Mouse (Mus musculus) embryo, embryonic 10.5 days (tissue): Measurements from ENCODE around the gene Inafm2.

Experiments used
- DNase-seq: peaks from one replicate; pipeline ENCODE4 v3.0.0-alpha.2; 2015; ENCODE audit warnings: low spot score

The Inafm2 gene

DNA sequence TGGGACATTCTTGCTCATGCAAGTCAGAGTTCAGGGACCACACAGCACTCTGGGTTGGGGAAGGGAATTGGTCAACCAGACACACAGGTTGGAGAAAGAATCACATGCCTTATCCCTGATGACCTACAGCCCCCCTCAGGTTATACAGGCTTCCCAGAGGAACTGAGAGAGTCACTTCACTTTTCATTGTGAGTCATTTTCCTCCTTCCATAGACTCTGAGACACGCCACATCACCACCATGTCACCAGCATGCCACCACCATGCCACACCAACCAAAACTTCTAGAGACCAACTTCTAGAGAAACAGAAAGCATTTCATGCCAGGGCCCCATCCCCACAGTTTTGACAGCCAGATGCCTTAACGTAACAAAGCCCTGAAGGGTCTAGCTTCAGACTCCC, 18.7 kb upstream of the Inafm2 start:
- no peak for DNase-seq

DNA sequence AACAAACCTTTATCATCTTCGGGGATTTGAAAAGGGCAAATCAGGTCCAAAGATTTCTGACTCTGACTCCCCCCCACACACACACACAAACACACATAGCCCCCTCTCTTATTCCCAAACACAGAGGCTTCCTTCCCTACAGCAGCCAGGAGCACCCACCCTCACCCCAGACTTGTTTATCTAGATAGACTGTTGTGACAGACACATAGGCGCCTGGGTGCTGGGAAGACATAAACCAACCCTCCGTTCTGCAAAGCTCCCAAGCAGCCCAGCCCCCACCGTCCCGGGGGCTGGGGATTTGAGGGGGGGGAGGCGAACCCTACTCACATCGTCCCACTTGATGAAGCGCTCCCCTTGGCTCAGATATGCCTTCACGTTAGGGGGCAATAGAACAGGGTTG, 17.6 kb upstream of the Inafm2 start:
- no peak for DNase-seq

DNA sequence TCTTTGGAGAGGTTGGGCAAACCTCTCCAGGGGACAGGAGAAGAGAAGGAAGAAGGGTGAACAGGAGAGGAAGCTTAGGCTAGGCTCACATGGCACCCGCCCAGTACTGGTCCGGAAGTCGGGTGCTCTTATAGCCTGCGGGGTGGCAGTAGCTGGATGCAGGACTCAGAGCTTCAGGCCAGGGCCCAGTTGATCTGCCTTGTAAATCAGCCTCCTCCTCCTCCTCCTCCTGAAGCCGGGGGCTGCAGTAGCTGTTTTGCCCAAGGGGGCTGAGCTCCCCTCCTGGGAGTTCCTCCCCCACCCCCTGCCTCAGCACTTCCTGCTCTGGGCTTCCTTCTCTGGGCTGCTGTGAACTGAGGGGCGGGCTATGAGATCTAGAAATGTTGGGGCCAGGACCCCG, 17.2 kb upstream of the Inafm2 start, which contains the start of gene Plcb2:
TSS of gene Plcb2 (minus strand) at position 102 of the 400 bp plus-strand sequence.
- DNase-seq, result peak; percentile 10

DNA sequence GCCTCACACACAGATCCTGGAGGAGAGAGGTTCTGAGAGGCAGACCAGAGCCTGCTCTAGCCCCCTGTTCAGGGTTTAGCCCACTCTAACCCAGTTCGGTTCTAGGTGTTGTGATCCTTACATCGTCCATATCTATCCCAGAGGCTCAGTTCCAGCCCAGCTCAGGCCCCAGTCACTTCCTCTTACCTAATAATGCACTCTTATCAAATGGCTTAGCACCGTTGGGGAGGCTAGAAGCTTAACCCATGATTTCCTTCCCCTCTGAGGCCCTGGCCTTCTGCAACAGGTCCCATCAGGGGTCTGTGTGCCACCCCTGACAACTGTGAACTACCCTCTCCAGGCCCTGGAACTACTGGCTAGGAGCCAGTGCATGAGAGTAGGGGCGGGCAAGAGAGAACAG, 16.4 kb upstream of the Inafm2 start:
- no peak for DNase-seq

DNA sequence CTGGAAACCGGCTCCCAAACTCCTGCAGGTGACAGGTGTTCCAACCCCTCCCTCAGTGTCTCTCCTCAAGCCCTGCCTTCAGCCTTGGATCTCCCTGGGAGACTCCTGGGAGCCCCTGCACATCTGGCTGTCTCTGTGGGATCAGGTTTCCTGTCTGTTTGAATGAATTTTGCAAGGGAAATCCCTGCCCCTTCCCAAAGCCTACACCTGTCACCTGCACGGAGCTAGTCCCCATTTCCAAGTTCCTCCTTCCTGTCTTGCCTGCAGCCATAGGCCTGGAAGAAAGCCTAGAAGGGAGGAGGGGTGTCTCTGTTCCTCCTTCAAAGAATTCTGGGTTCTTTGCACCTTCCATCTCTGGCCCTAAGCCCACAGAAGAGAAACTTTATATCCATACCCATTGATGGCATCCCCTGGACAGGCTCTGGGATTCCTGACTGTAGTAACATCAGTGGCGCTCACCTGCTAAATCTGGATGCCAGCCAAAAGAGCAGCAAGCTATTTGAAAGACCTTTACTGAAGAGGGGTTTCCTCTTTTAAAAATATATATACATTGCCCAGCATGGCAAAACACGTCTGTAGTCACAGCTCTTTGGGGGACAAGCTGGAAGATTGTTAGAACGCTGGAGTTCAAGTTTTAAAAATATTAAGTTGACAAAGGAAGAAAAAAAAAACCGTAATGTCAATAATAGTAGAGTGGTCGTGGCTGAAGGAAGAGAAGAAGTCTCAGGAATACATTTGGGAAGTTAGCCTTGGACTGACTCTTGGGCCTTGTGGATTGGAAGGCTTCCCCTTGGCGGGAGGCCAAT, 15.5 kb upstream of the Inafm2 start:
- DNase-seq, result no peak

DNA sequence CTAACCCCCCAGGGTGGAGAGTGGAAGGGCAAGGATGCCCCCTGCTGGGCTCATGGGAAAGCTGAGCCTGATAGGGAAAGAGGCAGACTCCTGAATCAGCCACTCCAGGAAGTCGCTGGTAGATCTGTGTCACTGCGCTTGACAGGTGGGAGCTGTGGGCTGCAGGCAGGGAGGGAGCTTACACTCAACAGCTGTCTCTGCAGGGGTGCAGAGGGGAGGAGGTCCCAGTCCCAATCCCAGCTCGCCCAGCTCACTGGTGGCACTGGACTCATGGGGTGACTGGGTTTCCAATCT, 15.0 kb upstream of the Inafm2 start:
- peak; percentile 65 for DNase-seq

DNA sequence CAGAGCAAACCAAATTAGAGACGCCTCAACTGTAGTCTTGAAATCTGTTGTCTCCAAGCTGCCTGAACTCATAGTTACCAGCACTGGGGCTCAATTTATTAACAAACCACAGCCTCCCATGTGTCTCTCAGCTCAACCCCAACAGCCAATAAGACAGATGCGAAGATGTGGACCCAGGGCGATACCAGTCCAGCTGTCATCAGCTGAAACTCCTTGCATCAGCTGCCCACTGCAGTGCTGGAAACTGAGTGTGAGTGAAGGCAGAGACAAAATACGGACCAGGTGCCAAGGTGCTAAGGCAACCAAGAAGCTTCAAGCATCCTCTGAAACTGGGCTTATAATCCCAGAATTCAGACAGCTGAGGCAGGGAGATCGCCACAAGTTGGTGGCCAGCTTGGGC, 13.6 kb upstream of the Inafm2 start:
- no peak for DNase-seq

DNA sequence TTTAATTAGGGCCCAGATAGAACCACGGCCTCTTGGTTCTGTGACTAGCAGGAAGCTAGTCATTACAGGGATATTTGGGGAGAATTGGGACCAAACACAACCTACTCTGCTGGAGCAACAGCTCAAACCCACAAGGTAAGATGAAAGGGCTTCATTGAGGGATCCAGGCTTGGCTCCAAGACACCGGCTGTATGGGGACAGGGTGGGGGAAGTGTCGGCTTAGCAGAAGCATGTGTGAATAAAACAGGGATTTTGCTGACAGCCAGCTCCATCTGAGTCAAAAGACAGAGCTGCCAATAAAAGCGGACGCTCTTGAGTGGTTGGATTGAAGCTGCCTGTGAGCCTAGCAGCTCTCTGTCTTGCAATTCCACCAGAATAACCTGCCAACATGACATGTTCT, 12.2 kb upstream of the Inafm2 start:
- DNase-seq, result no peak

DNA sequence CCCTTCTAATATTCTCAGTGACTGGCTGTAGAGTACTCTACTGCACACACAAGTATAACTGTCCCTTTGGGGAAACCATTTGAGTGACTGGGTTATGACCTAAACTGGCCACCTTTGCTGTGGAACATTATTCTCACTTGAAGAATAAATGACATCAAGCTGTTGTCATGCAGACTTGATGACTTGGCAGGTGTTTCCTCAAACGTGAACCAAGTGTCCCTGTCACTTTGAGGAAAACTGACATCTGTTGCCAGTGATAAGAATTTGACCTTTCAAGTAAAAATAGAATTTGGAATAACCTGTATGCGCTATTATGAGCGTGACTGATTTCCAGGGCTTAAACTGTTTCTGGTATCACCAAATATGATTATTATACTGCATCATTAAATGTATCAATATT, 5.2 kb upstream of the Inafm2 start:
- DNase-seq, result no peak

DNA sequence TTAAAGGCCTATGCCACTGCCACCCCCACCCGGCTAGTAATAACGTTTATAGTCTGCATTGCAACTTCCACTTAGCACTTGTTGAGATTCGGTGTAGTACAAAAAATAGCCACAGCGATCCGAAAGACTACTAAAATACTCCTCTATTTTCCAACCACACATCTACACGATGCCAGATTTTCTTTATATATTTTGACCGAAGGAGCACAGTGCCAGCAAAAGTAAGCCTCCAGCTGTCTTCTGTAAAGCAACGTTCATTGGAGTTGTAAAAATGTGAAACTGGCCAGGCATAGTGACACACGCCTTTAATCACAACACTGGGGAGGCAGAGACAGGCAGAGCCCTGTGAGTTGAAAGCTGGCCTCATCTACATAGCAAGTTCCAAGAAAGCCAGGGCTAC, 4.4 kb upstream of the Inafm2 start:
- no peak for DNase-seq

DNA sequence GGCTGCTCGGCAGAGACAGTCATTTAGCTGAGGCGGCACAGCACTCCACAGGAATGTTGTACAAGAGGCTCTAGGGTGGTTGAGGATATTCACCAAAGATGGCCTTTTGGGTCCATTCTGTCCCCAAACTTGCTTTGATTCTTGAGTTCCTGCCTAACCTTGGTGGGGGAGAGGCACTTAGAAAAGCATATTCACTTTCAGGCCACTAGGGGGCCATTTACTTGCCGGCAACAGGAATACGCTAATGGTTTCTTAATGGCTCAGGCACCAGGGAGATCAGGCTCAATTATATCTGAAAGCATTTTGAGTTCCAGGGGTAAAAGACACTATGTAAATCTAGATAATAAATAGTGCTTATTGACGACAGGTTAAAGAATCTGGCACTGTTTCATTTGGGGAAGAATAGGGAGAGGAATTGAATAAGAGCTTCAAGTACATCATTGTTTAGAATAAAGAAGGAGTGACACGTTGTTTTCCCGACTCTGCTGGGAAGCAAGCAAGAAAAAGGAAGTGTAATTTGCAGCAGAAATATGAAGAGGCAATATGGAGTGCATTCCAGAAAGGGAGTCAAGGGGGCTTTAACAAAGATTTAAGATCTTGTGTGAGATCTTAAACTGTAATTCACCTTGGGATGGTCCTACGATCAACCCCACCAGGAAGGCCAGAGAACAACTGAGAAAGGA, 2.2 kb upstream of the Inafm2 start:
- peak; percentile 83 for DNase-seq

DNA sequence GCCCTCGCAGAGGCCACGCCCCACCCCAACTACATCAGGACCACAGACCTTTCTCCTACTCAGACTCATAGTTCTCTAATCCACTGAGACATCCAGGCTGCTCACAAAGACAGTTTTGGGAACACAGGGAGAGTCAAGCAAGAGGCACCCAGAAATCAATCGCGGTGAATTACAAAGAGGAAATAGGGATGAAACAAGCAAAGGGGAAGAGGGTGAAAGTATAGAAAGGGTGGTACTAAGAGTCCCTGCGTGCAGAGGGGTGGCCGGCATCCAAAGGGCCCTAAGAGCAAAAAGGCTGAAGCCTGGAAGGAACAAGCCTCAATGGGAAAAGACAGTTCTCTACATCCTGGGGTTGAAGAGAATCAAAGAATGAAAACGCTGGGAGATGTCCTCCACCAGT, 937 bp upstream of the Inafm2 start:
- no peak for DNase-seq

DNA sequence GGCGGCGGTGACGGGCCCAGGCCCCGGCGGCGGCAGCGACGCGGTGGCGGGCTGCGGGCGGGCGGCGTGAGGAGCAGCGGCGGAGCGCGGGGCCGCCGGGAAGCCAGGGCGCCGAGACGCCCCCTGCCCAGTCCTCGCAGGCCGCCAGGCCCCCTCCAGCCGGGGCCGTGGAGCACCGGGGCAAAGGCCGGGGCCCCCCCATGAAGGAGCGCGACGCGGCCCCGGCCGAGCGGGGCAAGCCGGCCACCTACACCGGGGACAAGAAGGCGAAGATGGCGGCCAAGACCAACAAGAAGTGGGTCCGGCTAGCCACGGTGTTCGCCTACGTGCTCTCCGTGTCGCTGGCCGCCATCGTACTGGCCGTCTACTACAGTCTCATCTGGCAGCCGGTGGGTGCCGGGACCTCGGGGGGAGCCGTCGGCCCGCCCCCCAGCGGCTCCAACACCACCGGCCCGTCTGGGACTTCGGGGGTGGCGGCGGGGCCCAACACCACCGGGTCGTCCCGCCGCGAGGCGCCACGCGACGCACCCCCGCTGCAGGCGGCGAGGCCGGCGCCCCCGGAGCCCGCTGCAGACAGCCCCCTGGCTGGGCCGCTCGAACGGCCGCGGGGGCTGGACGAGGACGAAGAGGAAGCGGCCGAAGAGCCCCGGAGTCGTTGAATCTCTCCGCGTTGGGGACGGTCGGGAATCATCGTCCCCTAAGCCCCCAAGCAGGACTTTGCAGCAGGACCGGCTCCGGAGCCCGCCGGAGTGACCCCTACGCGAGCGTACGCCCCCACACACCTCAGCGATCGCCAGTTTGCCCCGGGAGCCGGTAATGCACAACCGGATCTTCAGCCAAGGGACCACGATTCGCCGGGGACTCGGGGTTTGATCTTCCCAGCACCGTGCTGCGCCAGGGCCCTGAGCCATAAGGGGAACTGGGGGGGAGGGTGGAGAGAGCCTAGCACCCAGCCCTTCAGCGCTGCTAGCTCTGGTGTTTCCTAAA, 650 bp downstream of the Inafm2 start:
- peak; percentile 64 for DNase-seq

DNA sequence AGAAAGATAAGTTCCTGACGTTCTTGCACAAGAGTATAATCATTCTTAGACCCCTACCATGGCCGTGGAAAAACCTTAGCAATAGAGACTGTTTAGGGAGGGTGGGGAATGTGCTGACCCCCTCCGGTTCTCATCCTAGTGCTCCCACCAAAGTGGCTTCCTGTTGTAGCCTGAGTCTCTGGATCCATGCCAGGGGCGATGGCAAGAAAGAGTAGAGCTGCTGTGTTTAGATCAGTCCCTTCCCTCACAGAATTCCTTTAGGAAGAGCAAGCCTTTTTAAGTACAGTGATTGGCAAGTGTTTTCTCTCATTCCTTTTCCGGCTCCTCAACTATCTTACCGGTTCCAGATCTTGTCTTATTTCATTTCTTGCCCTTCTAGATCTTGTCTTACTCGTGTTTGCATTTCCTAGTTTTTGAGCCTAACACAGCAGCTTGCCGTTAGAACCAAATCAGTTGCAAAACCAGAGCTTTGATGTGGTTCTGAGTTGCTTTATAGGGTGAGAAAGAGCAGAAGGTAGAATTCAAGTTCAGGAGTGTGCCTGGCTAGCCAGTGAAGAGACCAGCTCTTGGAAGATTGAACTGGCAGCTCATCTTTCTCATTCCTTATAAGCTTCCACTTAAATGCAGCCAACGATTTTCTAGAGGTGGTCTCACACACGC, 1.9 kb downstream of the Inafm2 start:
- DNase-seq, result no peak

DNA sequence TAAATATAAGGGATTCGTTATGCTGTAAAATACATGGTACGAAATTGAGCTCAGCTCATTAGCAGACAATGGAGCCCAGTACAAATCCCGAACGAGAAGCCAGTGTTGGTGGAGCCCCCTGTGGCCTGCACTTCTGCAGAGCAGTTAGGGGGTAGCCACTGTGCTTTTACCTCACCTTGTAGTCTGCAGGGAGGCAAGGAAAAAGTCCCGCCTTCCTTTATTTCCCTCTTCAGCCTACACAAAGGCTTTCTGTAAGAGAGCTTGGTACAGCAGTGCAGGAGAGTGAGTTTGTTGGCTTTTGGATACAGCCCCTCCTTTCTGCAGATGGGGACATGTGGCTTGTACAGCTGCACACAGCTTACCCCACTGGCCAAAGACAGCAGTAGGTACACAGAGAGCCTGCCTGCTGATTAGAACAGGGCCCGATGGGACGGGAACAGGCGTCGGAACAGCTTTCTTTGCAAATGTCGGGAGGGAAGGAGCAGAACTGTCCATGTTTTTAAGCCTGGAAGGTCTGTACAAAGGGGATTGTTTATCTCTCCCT, 3.9 kb downstream of the Inafm2 start:
- DNase-seq, result no peak

DNA sequence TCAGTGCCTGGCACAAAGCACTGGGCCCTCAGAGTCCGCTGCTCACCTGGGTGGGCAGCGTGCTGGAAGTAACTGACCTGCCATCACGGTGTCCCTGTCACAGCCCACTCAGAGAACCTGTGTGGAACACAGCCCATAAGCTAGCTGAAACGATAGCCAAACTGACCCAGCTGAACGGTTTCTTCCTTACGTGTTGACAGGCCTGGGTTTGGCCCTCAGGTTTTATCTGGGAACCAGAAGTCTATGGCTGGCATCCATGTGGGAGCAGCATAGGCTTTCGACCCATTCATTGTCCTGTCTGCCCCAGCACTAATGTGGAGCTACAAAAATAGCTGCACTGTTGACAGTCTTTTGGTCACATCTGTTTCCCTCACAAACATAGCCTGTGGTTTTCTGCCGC, 4.9 kb downstream of the Inafm2 start:
- no peak for DNase-seq

DNA sequence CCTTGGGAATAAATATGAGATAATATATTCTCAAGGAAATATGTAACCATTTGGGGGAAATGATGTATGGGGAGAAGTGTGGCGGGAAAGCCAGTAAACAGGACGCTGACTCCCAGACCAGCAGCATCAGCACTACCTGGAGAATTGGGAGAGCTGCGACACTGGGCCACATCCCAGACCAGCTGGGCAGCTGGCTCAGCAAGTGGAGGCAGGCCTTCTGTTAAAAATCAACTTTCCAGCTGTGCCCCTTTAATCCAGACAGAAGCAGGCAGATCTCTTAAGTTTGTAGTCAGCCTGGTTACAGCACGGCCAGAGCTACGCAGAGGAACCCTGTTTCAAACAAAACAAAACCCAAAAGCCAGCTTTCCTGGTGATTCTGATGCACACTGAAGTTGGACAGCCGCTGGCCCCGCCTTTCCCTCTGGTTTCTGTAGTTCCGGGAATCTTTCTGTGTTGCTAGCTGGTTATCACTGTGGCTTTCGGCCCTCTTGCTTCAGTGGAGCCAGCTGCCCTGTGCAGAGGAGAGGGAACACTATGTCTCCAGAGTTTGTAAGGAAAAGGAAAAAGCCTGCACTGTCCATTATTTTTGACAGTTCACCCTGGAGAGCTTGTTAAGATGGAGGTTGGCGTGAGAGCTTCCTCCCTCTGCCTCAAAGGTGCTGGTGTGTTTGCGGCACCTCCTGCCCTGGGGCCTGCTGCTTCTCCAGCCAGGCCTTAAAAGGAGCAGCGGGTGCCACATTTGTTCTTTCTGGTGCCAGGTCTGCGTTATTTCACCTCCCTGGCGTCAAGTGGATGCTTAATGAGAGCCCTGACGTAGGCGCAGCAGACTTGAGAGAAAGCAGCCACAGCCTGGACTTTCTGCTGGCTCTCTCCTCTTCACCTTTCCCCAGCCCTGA, 6.6 kb downstream of the Inafm2 start:
- no peak for DNase-seq

DNA sequence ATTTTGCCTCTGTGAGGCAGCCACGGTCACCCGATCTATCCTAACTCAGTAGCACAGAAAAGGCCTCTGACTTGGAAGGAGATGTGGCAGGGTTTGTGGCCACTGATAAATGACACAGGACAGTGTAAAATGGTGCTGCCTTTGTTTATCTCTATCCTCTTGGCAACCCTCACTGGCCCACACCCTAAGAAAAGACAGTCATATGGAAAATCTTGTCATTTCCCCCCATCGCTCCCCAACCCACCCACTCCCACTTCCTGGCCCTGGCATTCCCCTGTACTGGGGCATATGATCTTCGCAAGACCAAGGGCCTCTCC, 7.2 kb downstream of the Inafm2 start:
- no peak for DNase-seq

DNA sequence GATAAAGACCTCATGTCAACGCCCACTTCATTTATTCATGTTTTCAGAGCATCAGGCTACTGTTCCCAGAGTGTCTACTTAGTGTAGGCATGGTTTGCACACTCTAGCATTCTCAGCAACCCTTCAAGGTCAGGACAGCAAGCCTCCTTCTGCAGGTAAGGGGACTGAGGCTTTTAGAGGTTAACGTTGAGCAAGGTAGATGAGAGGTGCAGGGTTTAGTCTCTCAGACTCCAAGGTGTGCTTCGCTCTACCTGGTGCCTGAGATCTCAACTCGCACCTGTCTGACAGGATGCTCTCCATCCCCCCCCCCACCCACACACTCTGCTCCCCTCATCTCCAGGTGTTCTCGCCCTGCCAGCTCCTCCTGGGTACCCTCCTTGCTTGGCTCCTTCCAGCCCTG, 8.6 kb downstream of the Inafm2 start:
- no peak for DNase-seq

DNA sequence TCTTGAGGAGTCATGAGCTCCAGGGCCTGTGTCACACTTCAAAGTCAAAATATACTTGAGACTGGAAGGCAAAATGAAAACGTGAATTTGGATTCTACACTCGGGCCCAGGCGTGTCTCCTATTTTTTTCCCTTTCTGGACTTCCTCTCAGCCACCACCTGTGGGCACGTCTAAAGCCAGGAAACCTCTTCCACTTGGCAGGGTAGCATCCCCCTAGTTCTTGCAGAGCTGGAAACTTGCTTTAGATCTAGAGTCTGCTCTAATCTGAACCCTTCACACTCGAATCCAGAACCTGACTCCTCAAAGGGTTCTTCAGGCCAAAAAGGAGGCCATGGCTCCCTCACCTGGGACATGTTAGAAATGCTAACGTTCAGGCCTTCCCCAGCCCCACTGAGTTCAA, 9.8 kb downstream of the Inafm2 start:
- no peak for DNase-seq

DNA sequence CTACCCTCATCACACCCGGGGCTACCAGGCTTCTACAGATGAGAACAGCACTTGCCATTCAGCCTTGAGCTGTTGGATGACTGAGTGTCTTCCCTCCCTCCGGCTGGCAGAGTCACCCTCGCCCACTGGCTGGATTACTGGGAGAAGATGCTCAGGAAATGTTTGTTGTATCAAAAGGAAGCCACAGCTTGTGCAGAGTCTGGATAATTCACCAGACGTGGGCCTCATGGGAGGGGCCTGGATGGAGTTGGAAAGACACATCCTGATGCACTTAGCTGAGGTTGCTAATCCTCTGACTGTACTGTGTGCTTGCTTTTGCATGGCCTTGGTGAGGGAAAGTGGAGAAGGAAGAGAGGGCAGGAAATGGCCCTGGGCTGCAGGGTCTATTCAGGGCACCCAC, 10.5 kb downstream of the Inafm2 start:
- DNase-seq, result no peak
